Mouse (Mus musculus): ENCODE measurements around the gene Clnk. TPM values are rescaled to one million over a fixed set of nuclear protein-coding genes. Genes with fewer than 3 reads are reported as not detected.

The Clnk gene
- polyA plus RNA-seq, 1 experiment from 2014 or later, result not detected

- 36% methylated on average over 3 of the region's 3 CpGs for WGBS (ENCODE audit: insufficient replicate concordance)
- H3K9ac ChIP-seq, result no peak overlapping the region
- H3K36me3 ChIP-seq (replicated peaks), result no peaks in the 10 kb centered on the region
- H3K27ac ChIP-seq (replicated peaks), result no peak overlapping the region
- no peak for ATAC-seq (ENCODE audit: insufficient read depth)
- no peaks in the 10 kb centered on the region for H3K9me3 ChIP-seq (replicated peaks)
- H3K4me2 ChIP-seq, result no peak overlapping the region
- H3K27me3 ChIP-seq, result no peaks in the 10 kb centered on the region
- no peak overlapping the region for H3K4me3 ChIP-seq (replicated peaks)
- H3K4me1 ChIP-seq (replicated peaks), result no peaks in the 10 kb centered on the region
These were observed 31.1 kb downstream of the Clnk start for GRCm38 (mm10) chr5:38845529-38845928.

GRCm38 (mm10) chr5:38844312-38844711, 32.3 kb downstream of the Clnk start:
- Histone ChIP-seq H3K9ac (no peak overlapping the region), H3K4me1 (replicated peaks) (no peaks in the 10 kb centered on the region), H3K9me3 (replicated peaks) (no peaks in the 10 kb centered on the region), H3K4me3 (replicated peaks) (no peak overlapping the region), H3K27ac (replicated peaks) (no peak overlapping the region), H3K4me2 (no peak overlapping the region), H3K27me3 (no peaks in the 10 kb centered on the region), H3K36me3 (replicated peaks) (no peaks in the 10 kb centered on the region)
- WGBS (ENCODE audit: insufficient replicate concordance), result 71% methylated on average over 2 of the region's 2 CpGs
- ATAC-seq (ENCODE audit: insufficient read depth), result no peak

- no peak for ATAC-seq (ENCODE audit: insufficient read depth)
- Histone ChIP-seq H3K9ac (no peak overlapping the region), H3K4me2 (no peak overlapping the region), H3K4me3 (replicated peaks) (no peak overlapping the region), H3K27ac (replicated peaks) (no peak overlapping the region), H3K27me3 (no peaks in the 10 kb centered on the region), H3K36me3 (replicated peaks) (no peaks in the 10 kb centered on the region), H3K4me1 (replicated peaks) (no peaks in the 10 kb centered on the region), H3K9me3 (replicated peaks) (no peaks in the 10 kb centered on the region)
- 80% methylated on average over 1 of the region's 1 CpGs for WGBS (ENCODE audit: insufficient replicate concordance)
These were observed 36.6 kb downstream of the Clnk start for GRCm38 (mm10) chr5:38839981-38840380.

GRCm38 (mm10) chr5:38827310-38827709, 49.3 kb downstream of the Clnk start:
- Histone ChIP-seq H3K9me3 (replicated peaks) (no peaks in the 10 kb centered on the region), H3K4me1 (replicated peaks) (no peaks in the 10 kb centered on the region), H3K36me3 (replicated peaks) (no peaks in the 10 kb centered on the region), H3K4me3 (replicated peaks) (no peak overlapping the region), H3K27ac (replicated peaks) (no peak overlapping the region), H3K9ac (no peak overlapping the region), H3K27me3 (no peaks in the 10 kb centered on the region), H3K4me2 (no peak overlapping the region)
- WGBS (ENCODE audit: insufficient replicate concordance), result 69% methylated on average over 6 of the region's 6 CpGs
- no peak for ATAC-seq (ENCODE audit: insufficient read depth)

GRCm38 (mm10) chr5:38826586-38826985, 50.0 kb downstream of the Clnk start:
- H3K4me2 ChIP-seq, result no peak overlapping the region
- no peak overlapping the region for H3K9ac ChIP-seq
- H3K4me1 ChIP-seq (replicated peaks), result no peaks in the 10 kb centered on the region
- 65% methylated on average over 5 of the region's 5 CpGs for WGBS (ENCODE audit: insufficient replicate concordance)
- H3K4me3 ChIP-seq (replicated peaks), result no peak overlapping the region
- no peaks in the 10 kb centered on the region for H3K27me3 ChIP-seq
- no peak overlapping the region for H3K27ac ChIP-seq (replicated peaks)
- no peaks in the 10 kb centered on the region for H3K36me3 ChIP-seq (replicated peaks)
- ATAC-seq (ENCODE audit: insufficient read depth), result no peak
- H3K9me3 ChIP-seq (replicated peaks), result no peaks in the 10 kb centered on the region

- no peak overlapping the region for H3K27ac ChIP-seq (replicated peaks)
- no peak overlapping the region for H3K4me2 ChIP-seq
- H3K9ac ChIP-seq, result no peak overlapping the region
- H3K9me3 ChIP-seq (replicated peaks), result no peaks in the 10 kb centered on the region
- no peaks in the 10 kb centered on the region for H3K4me1 ChIP-seq (replicated peaks)
- ATAC-seq (ENCODE audit: insufficient read depth), result no peak
- H3K27me3 ChIP-seq, result no peaks in the 10 kb centered on the region
- H3K4me3 ChIP-seq (replicated peaks), result no peak overlapping the region
- H3K36me3 ChIP-seq (replicated peaks), result no peaks in the 10 kb centered on the region
- WGBS (ENCODE audit: insufficient replicate concordance), result 36% methylated on average over 14 of the region's 14 CpGs
These were observed 52.3 kb downstream of the Clnk start for GRCm38 (mm10) chr5:38824132-38824965.

- WGBS (ENCODE audit: insufficient replicate concordance), result 60% methylated on average over 9 of the region's 9 CpGs
- no peaks in the 10 kb centered on the region for H3K4me1 ChIP-seq (replicated peaks)
- no peaks in the 10 kb centered on the region for H3K27me3 ChIP-seq
- no peak overlapping the region for H3K27ac ChIP-seq (replicated peaks)
- no peaks in the 10 kb centered on the region for H3K9me3 ChIP-seq (replicated peaks)
- no peak for ATAC-seq (ENCODE audit: insufficient read depth)
- H3K9ac ChIP-seq, result no peak overlapping the region
- no peak overlapping the region for H3K4me3 ChIP-seq (replicated peaks)
- no peak overlapping the region for H3K4me2 ChIP-seq
- H3K36me3 ChIP-seq (replicated peaks), result no peaks in the 10 kb centered on the region
These were observed 63.1 kb downstream of the Clnk start for GRCm38 (mm10) chr5:38813391-38814109.

- no peak overlapping the region for H3K4me2 ChIP-seq
- no peaks in the 10 kb centered on the region for H3K27me3 ChIP-seq
- no peaks in the 10 kb centered on the region for H3K9me3 ChIP-seq (replicated peaks)
- no peaks in the 10 kb centered on the region for H3K36me3 ChIP-seq (replicated peaks)
- H3K9ac ChIP-seq, result no peak overlapping the region
- H3K4me1 ChIP-seq (replicated peaks), result no peaks in the 10 kb centered on the region
- no peak overlapping the region for H3K4me3 ChIP-seq (replicated peaks)
- no peak for ATAC-seq (ENCODE audit: insufficient read depth)
- WGBS (ENCODE audit: insufficient replicate concordance), result 63% methylated on average over 7 of the region's 7 CpGs
- H3K27ac ChIP-seq (replicated peaks), result no peak overlapping the region
These were observed 63.7 kb downstream of the Clnk start for GRCm38 (mm10) chr5:38812916-38813315.

GRCm38 (mm10) chr5:38812386-38812785, 64.2 kb downstream of the Clnk start:
- Histone ChIP-seq H3K4me3 (replicated peaks) (no peak overlapping the region), H3K27ac (replicated peaks) (no peak overlapping the region), H3K4me1 (replicated peaks) (no peaks in the 10 kb centered on the region), H3K9me3 (replicated peaks) (no peaks in the 10 kb centered on the region), H3K27me3 (no peaks in the 10 kb centered on the region), H3K9ac (no peak overlapping the region), H3K4me2 (no peak overlapping the region), H3K36me3 (replicated peaks) (no peaks in the 10 kb centered on the region)
- WGBS (ENCODE audit: insufficient replicate concordance), result 58% methylated on average over 7 of the region's 7 CpGs
- no peak for ATAC-seq (ENCODE audit: insufficient read depth)

- Histone ChIP-seq H3K36me3 (replicated peaks) (no peaks in the 10 kb centered on the region), H3K4me2 (no peak overlapping the region), H3K9ac (no peak overlapping the region), H3K4me1 (replicated peaks) (no peaks in the 10 kb centered on the region), H3K27me3 (no peaks in the 10 kb centered on the region), H3K9me3 (replicated peaks) (no peaks in the 10 kb centered on the region), H3K27ac (replicated peaks) (no peak overlapping the region), H3K4me3 (replicated peaks) (no peak overlapping the region)
- no peak for ATAC-seq (ENCODE audit: insufficient read depth)
- WGBS (ENCODE audit: insufficient replicate concordance), result 75% methylated on average over 7 of the region's 7 CpGs
These were observed 77.7 kb downstream of the Clnk start for GRCm38 (mm10) chr5:38798910-38799309.

- no peaks in the 10 kb centered on the region for H3K36me3 ChIP-seq (replicated peaks)
- no peaks in the 10 kb centered on the region for H3K4me1 ChIP-seq (replicated peaks)
- no peaks in the 10 kb centered on the region for H3K27me3 ChIP-seq
- H3K4me3 ChIP-seq (replicated peaks), result no peak overlapping the region
- H3K9me3 ChIP-seq (replicated peaks), result no peaks in the 10 kb centered on the region
- no peak for ATAC-seq (ENCODE audit: insufficient read depth)
- 61% methylated on average over 11 of the region's 11 CpGs for WGBS (ENCODE audit: insufficient replicate concordance)
- H3K27ac ChIP-seq (replicated peaks), result no peak overlapping the region
- no peak overlapping the region for H3K4me2 ChIP-seq
- H3K9ac ChIP-seq, result no peak overlapping the region
These were observed 81.5 kb downstream of the Clnk start for GRCm38 (mm10) chr5:38795139-38795538.
